Mouse (Mus musculus) induced T-regulatory cell, adult 2 months (primary cell): ENCODE results near the gene Retreg1.

Experiments used
- DNase-seq: peaks from one replicate; pipeline ENCODE4 v3.0.0-alpha.2; 2012; ENCODE audit warnings: low read depth

The Retreg1 gene

DNA sequence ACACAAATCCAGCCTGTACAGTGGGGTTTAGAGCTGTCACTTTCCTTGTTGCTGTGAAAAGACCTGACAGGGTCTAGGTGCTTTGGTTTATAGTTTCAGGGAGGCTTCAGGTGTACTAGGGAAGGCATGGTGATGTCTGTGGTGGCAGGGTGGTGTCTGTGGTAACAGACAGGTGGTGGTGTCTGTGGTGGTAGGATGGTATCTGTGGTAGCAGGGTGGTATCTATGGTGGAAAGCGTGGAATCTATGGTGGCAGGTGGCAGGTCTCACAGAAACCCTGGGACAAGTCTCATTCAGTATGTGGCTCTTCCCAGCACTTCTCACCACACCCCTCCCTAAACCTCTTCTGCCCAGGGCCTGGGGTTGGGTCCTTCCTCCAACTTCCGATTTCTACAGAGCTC is 8.7 kb upstream of the Retreg1 start:
- no peak for DNase-seq

DNA sequence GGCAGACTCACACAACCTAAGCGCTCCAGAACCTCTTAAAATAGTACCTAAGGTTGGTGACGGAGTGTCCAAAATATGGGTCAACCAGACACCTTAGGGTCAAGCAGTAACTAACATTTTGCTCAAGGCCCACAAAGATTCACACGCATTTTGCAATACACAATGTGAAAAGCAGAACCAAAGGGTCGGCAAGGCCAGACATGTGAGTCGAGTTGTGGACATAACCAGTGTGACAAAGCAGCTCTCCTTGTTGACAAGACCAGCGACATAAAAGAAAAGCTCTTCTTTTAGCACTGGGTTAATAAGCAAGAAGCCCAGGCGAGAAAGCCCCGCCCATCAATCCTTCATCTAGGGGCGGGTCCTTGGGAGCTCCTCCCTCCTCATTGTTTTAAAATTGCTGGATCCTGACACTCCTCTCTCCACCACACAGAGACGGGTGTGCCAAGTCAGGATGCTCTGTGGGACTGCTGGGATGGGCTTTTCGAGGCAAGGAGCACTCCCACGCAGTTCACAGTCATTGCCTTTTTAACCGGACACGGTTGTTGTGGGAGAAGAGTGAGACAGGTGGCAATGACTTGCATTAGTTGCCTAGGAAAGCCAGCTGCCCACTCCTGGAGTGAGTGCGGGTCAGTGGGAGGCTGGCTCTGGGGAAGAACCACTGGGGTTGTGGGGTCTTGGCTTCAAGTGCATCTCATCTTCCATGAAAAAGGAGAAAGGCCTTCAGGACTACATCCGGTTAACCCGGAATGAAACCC is 7.9 kb upstream of the Retreg1 start:
- no peak for DNase-seq

DNA sequence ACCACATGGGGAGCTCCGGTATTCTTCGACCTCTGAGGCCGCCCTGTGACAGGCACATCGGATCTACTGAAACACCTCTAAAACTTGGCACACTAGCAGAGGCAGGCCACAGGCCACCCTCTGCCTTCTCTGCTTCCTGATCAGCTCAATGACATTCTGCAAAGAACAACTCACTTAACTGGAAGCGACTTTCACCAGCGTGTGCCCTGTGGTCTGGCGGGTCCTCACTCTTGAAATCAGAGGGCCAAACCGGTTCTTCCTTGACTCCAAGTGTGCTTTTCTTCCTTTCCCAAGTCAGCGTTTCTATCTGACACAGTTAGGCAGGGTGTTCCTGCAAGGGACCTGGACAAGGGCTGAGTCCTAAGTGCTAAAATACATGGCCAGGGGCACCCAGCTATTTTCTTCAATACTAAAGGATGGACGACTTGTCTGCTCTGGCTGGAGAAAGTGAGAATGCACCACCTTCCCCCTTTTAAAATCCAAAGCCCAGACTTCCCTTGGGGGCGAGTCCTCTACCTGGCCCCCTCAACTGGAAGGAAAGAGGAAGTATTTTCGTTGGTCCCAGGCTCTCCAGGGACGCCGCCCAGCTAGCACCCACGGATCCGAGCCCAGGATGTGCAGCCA is 406 bp upstream of the Retreg1 start:
- DNase-seq, result no peak

DNA sequence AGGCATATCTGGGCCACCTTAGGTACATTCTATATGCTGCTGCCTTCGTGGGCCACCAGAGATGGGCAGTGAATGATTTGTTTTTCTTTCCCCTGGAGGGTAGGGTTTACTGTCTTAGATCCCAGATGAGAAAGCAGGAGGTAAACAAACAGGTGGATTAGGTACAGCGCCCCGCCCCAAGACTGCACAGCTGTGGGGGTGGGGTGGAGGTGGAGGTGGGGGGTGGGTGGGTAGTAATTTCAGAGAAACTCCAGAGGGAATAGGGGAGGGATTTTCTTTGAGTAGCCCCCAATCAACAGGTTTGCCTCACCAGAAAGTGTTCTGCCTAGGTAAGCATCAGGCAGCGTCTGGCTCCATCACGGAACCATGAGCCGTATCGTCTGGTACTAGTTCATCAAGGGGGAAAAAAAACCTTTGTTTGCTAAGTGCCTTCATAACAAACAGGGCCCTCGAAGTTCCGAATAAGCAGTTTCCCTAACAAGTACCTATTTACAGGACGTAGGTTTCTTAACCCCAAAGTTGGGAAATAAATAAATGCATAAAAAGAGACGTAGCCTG is 1.1 kb downstream of the Retreg1 start:
- no peak for DNase-seq

DNA sequence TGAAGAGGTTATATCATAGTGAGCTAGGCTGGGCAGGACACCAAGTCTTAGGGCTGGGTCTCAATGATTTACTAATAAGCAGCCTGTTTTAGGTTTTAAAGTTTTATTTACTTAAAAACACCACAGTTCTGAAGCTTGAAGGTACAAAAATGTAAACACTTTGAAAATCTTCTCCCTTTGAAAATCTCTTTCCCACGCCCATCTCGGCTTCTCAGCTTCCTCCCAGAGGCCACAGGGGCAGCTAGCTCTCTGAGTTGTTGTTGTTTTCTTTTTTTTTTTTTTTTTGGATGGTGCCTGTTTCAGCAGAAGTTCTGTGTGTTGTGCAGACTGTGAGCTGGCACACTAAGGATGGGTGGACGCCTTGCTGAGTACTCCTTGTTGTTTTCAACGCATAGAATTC is 1.8 kb downstream of the Retreg1 start:
- DNase-seq, result no peak

DNA sequence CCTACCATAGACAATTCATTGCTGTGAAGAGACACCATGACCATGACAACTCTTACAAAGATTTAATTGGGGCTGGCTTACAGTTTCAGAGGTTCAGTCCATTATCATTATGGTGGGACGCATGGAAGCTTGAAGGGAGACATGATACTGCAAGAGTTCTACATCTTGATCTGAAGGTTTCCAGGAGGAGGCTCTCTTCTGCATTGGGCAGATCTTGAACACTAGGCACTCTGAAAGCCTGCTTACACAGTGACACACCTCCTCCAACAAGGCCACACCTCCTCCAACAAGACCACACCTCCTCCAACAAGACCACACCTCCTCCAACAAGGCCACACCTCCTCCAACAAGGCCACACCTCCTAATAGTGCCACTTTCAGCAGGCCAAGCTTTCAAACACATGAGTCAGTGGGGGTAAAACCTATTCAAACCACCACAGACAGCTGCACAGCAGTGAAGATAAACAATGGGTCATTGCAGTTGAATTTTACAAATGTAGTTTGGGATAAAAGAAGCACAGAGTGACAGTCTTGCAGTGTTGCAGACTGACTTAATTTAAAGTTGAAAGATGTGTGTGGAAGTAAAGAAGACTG is 4.7 kb downstream of the Retreg1 start:
- DNase-seq, result peak; percentile 28

DNA sequence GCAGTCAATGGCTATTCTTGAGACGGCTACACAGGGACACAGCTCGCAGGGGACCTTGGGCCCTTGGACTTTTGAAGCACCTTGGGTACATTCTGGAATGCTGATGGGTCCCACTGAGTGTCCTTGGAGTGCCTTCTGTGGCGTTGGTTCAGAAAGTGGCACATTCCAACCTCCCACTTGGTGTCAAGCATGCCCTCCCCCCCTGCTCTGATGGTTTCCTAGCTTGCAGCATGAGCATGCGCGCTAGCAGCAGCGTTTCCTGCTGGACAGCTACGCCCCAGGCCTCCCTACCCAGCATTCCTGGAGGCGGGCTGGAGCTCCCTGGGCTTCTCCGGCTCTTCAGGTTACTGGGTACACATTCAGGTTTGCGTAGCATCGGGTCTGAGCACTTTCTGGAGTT is 7.6 kb downstream of the Retreg1 start:
- DNase-seq, result no peak

DNA sequence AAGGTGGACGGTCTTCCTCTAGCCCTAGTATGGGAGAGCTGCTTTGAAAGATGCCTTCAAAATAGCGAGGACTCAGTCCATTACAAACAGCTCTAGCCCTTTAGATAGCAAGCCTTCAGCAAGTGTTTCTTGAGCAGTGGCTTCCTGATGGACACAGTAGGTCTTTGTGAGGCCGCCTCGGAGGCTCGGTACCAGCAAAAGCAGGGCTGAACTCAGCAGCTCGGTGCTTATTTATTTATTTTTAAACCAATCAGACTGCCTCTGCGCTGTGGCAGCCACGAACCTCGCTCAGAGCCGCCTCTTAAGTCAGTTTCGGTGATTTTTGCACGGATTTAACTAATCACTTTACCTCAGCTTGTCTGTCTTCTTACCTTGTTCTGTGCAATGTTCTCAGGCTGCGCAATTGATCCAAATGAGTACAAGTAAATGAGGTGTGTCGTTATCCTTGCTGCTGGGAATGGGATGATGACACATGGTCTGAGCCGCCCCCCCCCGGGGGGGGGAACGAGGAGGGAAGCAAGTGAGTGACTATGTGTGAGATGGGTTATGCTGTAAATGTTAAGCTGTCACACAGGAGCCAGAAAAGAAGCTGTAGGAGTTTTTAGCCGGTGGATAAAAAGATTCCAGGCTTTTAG is 11.4 kb downstream of the Retreg1 start:
- no peak for DNase-seq

DNA sequence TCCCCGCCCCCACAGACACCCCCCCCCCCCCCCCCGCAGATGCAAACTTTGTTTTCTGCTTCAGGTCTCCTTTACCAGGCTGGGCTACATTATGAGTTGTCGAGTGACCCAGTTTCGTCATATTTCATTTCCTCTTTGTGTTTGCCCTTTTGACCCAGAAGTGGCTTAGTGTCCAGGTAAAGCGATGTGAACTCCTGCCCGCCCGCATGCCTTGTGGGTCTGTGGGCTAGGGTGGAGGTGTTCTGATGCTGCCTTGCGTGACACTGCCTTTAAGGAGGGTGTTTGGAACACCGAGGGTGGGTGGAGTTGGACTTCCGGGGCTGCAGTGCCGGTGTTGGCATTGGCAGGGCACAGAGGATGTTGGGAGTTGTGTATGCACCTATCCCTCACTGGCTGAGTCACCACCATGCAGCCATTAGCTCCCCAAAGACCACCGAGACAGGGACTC is 15.7 kb downstream of the Retreg1 start:
- DNase-seq, result peak; percentile 65

DNA sequence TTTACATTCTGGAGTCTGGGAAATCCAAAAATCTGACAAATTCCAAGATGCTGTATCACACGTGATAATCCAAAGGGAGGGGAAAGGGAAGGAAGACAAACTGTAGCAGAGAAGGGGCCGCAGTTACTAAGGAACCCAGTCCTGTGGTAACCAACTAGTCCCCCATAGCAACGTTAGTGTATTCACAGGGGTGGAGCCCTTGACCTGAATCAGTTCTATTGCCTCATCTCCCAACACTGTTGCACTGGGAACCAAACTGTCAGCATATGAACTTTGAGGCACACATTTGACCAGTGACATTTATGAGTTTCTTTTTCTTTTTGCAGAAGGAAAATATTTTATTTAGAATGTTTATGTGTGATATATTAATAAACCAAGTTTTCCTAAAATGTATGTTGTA is 16.5 kb downstream of the Retreg1 start:
- no peak for DNase-seq

DNA sequence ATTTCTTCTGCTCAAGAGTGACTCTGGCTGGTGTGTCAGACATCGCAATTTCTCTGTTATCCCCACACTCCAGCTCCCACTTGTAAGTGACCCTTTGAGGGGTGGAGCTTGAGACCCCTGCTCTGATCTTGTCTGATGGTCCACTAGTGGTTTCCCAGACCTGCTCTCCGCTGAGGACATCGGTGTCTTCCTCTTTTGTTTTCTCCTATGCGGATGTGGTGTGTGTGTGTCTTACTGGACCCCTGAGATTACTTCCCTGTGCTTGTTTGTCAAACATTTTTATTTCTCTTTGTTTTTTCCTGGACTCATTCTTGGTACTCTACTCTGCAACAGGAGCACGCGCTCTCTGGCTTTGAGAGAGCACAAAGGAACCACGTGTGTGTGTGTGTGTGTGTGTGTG is 18.9 kb downstream of the Retreg1 start:
- no peak for DNase-seq

DNA sequence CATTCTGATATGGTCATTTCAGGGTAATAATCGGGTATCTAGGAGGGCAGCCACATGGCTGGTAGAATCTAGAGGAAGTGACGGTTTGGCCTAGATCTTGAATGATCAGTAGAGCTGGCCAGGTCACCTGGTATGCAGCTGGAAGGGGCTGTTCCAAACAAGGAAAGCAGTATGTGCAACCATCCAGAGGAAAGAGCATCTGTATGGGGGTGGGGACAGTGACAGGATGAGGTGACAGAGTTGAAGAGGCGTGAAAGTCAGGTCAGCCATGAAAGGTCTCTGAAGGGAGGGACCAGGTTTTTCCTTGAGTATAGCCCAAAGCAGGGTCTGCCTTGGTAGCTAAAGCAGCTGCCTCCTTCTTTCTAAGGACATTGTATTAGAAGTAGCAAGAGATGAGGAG is 22.6 kb downstream of the Retreg1 start:
- DNase-seq, result no peak

DNA sequence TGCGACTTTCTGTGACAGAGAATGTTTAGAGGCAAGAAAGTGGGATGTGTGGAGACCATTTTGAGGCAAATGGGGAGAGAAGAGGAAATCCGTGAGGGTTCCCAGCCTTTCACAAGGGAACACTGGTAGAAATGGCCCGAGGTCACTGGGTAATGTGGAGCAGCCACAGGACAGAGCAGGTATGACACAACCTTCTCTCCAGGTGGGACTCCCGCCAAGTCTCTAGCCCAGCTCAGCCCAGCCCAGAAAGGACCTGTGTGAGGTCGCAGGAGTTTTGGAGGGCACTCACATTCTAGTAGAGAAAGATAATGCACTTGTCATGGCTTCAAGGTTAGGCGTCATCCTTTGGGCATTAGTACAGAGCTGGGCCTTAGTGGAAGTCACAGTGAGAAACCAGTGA is 23.1 kb downstream of the Retreg1 start:
- DNase-seq, result no peak

DNA sequence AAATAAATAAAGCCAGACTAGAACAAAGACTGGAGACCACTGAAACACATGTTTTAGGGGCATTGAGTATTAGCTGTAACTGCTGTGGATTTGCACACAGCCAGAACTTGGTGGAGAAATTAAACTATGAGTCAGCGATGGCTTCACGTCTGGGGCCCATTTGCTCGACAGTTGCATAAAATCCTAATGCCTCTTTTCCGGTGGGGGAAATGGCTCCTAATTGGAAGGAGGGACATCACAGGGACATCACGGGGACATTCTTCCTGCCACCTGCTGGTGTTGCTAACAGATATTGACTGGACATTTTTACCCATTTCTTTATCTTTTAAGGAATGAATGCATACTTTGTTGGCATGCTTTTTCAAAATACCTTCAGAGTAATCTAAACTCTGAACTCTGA is 26.1 kb downstream of the Retreg1 start:
- no peak for DNase-seq

DNA sequence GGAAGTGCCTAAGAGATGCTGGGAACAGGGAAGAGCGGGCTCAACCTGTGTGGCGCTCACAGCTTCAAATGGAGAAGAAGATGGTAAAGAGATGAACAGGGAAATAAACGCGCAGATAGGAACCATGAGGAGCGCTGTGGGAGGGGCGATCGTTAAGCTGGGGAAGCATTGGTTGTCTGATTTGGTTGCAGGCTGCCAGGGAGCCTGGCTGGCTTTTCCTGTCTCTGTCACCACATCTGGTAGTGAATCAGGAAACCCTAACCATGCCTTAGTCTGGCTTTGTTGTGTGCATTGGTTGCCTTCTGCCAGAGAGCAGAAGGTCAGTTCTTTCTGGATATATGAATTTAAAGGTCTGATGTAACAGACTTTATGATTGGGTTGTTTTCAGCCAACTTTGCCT is 28.5 kb downstream of the Retreg1 start:
- no peak for DNase-seq

DNA sequence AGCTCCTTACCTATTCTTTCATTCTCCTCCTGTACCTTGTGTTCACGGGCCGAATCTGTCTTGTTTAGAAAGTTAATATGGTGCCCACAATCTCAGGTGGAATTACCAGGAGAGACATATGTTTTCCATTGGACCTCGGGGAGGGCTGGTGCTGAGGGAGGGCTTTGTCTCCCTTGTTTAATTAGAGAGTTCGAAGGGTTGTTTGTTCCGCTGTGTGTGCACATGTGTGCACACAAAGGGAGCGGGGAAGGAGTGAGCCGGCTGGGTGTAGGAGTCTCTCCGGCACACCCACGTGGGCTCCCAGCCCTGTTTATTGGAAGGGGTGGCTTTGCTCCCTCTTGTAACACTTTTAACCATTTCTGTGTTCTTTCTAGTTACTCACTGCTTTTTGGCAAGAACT is 29.1 kb downstream of the Retreg1 start:
- no peak for DNase-seq

DNA sequence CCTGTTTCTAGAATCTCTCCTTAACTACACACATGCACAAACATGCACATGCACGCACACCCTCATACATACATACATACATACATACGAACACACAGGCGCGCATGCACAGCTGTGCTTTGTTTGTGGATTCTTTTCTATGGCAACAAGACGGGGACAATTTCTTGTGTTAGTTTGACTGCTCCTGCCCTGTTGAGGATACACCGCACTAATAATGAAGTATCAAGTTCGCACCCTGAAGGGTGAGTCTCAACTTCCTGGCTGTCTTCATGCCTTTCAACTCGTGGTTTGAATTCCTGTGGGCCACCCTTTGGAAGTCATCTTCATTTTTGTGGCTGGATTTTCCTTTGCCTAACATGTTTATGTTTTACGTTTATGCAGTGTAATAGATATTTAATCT is 29.7 kb downstream of the Retreg1 start:
- DNase-seq, result no peak

DNA sequence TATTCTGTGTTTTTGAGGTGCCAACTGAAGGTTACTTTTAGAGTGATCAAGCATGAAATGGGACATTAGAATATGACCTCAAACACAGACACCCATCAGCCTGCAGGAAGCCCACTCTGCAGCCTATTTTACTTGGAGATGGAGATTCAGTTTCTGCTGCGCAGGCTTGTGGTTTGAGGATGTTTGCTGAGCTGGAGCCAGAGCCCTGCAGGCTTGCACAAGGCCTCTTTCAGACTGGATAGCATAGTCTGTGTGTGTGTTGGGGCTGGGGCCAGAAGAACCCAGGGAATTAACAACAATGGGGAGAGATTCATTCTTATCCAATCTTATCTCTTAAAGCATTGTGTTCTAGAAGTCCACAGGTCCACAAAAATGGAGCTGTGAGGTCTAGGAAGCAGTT is 30.6 kb downstream of the Retreg1 start:
- no peak for DNase-seq

DNA sequence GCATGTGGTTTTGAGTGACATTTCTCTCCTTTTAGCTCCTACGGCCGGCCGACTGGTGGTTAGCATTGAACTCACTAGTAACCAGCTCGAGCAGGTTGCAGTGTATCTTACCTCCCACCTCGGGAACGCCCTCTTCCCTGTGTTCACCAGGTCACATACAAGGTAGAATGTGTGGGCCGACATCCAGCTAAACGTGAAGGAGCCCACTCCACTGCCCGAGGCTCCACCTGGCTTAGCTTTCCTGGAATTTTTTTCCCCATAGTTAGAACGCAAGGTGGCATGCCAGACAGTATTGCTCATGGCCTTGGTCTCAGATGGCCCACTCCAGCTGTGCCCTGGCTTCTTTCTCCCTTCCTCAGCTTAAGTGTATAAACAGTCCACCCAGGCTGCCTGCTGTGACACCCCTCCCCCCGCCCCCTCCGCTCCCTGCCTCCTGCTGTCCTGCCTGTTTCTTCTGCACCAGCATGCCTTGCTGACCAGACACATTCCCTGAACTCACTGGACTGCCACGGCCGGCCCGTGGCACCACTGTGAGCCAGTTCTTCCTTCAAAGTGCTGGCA is 33.7 kb downstream of the Retreg1 start:
- DNase-seq, result no peak

DNA sequence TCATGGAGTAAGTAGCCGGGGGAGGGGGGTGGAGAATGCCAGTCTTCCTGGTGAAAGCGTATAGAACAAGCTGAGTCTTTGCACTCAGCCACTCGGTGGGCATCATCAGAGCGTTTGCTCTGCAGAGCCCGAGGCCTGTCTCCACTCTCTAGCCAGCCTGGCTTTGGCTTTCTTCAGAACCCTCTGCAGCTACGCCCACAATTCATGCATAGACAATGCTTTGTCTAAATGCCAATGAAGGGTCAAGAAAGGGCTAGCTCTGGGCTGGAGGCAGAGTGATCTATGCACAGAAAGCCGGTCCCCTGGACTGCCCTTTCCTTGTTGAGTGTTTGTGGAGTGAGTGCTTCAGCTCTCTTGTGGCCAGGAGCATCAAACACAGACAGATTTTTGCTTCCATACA is 34.8 kb downstream of the Retreg1 start:
- DNase-seq, result no peak

DNA sequence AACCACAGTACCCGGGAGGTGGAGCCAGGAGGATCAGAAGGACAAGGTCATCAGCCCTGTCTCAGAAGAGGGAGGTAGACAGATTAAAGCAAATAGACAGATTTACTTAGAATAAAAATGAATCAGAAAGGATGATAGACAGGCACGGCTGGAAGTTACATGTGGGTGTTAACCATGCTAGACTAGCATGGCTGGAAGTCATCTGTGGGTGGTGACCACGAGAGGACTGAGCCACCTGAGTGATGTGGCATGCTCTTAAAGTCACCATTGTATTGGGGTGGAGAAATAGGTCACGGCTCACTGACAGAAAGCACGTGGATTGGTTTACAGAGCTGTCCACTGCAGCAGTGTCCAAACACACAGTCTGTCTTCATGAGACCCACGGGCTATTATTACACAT is 36.2 kb downstream of the Retreg1 start:
- DNase-seq, result no peak

DNA sequence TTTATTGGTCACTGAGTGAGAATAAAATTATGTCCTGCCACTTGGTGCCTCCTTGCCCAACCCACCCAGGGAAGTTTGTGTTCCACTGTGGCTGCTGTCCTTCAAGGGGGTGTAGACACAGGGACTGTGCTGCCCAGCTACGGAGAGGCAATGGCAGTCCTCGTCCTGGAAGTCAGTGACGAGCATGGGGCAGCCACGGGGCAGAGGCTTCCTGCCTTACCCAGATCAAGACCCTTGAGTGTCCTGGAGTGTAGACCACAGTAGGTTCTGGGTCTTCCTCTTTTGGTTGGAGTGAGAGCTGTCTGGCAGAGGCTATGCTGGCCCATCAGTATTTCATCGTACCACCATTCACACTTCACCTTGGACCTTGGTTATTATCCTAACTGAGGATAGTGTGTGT is 37.2 kb downstream of the Retreg1 start:
- no peak for DNase-seq

DNA sequence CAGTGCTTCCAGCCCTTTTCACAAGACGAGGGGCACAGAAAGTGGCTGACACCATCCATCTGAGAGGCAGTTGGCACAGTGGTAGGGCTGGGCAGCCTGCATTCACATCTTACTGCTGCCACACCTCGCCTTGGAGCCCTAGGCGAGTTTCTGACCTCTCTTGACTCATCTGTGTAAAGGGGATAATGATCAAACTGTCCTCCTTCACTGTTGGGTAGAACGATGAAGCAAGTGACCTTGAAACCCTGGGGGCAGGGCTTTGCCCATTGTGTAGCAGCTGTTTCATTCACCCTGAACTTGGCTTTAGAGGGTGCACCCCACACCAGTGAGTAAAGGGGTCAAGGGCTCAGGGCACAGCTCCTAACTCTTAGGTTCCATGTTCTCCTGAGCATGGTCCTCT is 39.0 kb downstream of the Retreg1 start:
- DNase-seq, result no peak
